Mouse (Mus musculus): ENCODE data around the gene Shb. TPM values are rescaled to one million over a fixed set of nuclear protein-coding genes. Genes with fewer than 3 reads are reported as not detected.

Gene Shb
- total and polyA plus RNA-seq, 2 experiments from 2014 or later, result 8.6 to 32.6 TPM

DNA sequence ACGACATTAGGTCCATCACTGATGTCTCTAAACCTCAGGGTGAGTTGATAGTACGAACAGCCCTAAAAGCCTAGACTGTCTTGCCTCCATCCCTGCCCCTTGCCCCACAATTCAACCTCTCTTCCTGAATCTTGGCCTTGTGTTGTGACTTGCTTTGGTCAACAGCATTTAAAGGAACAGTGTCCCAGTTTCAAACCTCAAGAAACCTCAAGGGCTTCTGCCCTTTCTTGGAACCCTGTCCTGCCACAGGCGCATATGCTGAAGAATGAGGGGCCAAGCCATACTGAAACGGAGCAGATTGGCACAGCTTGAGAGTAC lies 9.7 kb downstream of the Shb start:
- H3K27me3 ChIP-seq (ENCODE audit: insufficient read depth, low read length), result no peaks in the 10 kb centered on the region
- H3K9ac ChIP-seq, result no peak overlapping the region
- TF ChIP-seq CTCF (IDR thresholded peaks at IDR 0.05; ENCODE audit: low read depth), result no peak
- H3K4me3 ChIP-seq (ENCODE audit: low read depth, low read length), result no peak overlapping the region
- WGBS, result 73% methylated on average over 4 of the region's 4 CpGs
- no peak for DNase-seq
- no peak overlapping the region for H3K4me2 ChIP-seq (ENCODE audit: low read depth)
- H3K27ac ChIP-seq (ENCODE audit: low read depth, low read length), result no peak overlapping the region
- no peaks in the 10 kb centered on the region for H3K36me3 ChIP-seq (ENCODE audit: insufficient read depth)
- ATAC-seq, result no peak
- peaks cover 5% of the 10 kb centered on the region; the same call in 1 of the 2 replicates for H3K4me1 ChIP-seq (ENCODE audit: insufficient read depth)
- H3K9me3 ChIP-seq (ENCODE audit: low read length), result no peaks in the 10 kb centered on the region

DNA sequence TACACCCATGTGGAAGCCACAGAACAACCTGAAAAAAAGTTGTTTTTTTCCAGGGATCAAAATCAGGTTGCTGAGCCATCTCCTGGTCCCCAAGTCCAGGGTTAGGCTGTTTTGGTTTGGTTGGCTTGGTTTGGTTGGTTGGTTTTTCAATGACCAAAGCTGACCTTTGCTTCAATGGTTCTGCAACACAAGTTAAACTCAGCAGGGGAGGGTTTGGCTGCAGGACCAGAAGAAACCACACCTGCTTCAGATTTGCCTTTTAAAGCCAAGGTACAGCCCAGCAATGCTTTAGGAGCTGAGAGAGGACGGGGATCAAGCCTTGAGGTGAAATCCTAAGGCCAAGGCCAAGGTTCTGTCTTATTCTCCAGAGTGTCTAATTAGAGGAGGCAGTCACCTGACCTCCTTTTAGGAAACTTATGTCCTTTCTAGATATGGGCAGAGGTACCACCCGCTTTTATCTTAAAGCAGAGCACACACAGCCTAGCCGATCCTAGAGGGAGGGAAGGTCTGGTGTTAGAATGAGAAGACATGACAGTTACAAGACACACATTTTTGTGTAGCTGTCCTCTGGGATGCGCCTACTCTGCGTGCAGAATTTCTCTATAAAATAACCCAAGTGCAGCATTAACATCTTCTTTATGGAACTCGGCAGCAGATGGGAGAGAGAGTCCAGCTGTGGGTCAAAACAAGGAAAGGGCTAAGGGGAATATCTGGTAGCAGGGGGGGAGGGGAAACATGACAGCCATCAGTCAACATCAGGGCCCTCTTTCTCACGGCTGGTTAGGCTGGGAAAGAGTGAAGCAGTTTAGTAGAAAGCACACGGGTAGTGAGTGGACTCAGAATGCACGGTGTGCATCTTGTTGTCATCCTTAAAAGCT lies 10.3 kb downstream of the Shb start:
- no peak overlapping the region for H3K9ac ChIP-seq
- H3K4me2 ChIP-seq (ENCODE audit: low read depth), result no peak overlapping the region
- H3K36me3 ChIP-seq (ENCODE audit: insufficient read depth), result no peaks in the 10 kb centered on the region
- no peak for ATAC-seq
- H3K27me3 ChIP-seq (ENCODE audit: insufficient read depth, low read length), result no peaks in the 10 kb centered on the region
- 64% methylated on average over 9 of the region's 9 CpGs for WGBS
- H3K4me3 ChIP-seq (ENCODE audit: low read depth, low read length), result no peak overlapping the region
- no peak for DNase-seq
- TF ChIP-seq CTCF (IDR thresholded peaks at IDR 0.05; ENCODE audit: low read depth), result no peak
- H3K27ac ChIP-seq (ENCODE audit: low read depth, low read length), result no peak overlapping the region
- H3K4me1 ChIP-seq (ENCODE audit: insufficient read depth), result no peaks in the 10 kb centered on the region
- H3K9me3 ChIP-seq (ENCODE audit: low read length), result no peaks in the 10 kb centered on the region

DNA sequence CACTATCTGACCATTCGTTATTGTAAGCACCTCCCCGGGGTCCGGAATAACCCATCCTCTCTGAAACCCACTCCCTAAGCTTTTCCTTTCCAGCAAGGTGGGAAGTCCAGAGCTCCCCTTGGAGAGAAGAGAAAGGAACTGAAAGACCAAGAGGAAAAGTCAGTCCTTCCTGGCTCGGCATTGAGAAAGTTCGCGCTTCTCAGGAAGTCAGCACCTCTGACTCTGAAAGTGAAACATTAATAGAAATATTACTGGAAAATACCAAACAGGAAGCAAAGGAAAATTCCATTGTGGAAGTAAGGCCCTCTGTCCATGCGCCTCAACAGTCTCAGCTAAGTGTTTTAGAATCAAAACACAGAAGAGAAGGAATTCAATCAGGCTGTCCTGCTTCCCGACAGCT lies 11.9 kb downstream of the Shb start:
- Histone ChIP-seq H3K27me3 (ENCODE audit: insufficient read depth, low read length) (no peaks in the 10 kb centered on the region), H3K36me3 (ENCODE audit: insufficient read depth) (no peaks in the 10 kb centered on the region), H3K4me3 (ENCODE audit: low read depth, low read length) (no peak overlapping the region), H3K9me3 (ENCODE audit: low read length) (no peaks in the 10 kb centered on the region), H3K27ac (ENCODE audit: low read depth, low read length) (no peak overlapping the region), H3K4me2 (ENCODE audit: low read depth) (no peak overlapping the region), H3K4me1 (ENCODE audit: insufficient read depth) (no peaks in the 10 kb centered on the region), H3K9ac (no peak overlapping the region)
- ATAC-seq (no peak), DNase-seq (no peak)
- WGBS, result 84% methylated on average over 8 of the region's 8 CpGs
- TF ChIP-seq CTCF (IDR thresholded peaks at IDR 0.05; ENCODE audit: low read depth), result no peak

DNA sequence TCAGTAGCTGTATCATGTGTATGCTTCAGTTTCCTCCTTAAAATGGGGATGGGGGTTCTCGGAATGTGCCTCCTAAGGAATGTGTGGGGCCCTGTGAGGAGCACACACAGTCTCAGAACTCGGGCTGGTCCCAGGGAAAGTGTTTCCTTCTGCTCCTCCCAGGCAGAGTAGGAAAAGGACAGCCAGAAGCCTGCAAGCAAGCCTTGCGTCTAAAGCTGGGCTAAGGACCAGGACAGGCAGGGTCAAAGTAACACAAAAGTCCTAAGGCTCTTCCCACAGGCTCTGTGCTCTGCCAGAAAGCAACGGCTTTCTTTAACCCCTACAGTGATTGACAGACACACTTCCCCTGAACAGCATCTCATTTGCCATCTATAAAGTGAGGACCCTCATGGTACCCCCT lies 14.9 kb downstream of the Shb start:
- Histone ChIP-seq H3K4me3 (ENCODE audit: low read depth, low read length) (no peak overlapping the region), H3K27me3 (ENCODE audit: insufficient read depth, low read length) (no peaks in the 10 kb centered on the region), H3K9me3 (ENCODE audit: low read length) (no peaks in the 10 kb centered on the region), H3K4me1 (ENCODE audit: insufficient read depth) (peaks cover 16% of the 10 kb centered on the region), H3K9ac (no peak overlapping the region), H3K27ac (ENCODE audit: low read depth, low read length) (no peak overlapping the region), H3K4me2 (ENCODE audit: low read depth) (no peak overlapping the region), H3K36me3 (ENCODE audit: insufficient read depth) (no peaks in the 10 kb centered on the region)
- no peak for DNase-seq
- no peak for TF ChIP-seq CTCF (IDR thresholded peaks at IDR 0.05; ENCODE audit: low read depth)
- WGBS, result 58% methylated on average over 4 of the region's 4 CpGs
- no peak for ATAC-seq

DNA sequence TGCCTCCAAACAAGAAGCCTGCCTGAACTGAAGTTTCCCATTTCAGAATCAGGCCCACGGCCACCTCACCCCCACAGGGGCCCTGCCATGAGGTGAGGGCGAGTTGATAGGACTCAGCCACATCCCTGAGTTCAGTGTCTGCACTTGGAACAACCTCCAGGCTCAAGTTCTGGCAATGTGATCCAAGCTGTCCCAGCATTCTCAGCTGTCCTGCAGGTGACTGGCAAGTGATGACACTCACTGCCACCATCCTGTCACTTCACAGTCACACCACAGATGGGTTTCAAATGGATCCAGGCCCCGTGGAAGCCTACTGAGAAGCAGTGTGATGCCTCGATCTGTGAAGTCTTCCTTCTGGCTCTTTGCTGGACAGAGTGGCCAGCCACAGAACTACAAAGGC lies 16.4 kb downstream of the Shb start:
- TF ChIP-seq CTCF (IDR thresholded peaks at IDR 0.05; ENCODE audit: low read depth), result no peak
- H3K4me3 ChIP-seq (ENCODE audit: low read depth, low read length), result no peak overlapping the region
- no peak overlapping the region for H3K27ac ChIP-seq (ENCODE audit: low read depth, low read length)
- no peak overlapping the region for H3K4me2 ChIP-seq (ENCODE audit: low read depth)
- 58% methylated on average over 4 of the region's 4 CpGs for WGBS
- no peak overlapping the region for H3K9ac ChIP-seq
- H3K9me3 ChIP-seq (ENCODE audit: low read length), result no peaks in the 10 kb centered on the region
- H3K27me3 ChIP-seq (ENCODE audit: insufficient read depth, low read length), result no peaks in the 10 kb centered on the region
- ATAC-seq (0 out of 2 replicates have a peak, but pooled peaks have one; percentile 24), DNase-seq (no peak)
- no peaks in the 10 kb centered on the region for H3K36me3 ChIP-seq (ENCODE audit: insufficient read depth)
- peaks cover 16% of the 10 kb centered on the region for H3K4me1 ChIP-seq (ENCODE audit: insufficient read depth)

DNA sequence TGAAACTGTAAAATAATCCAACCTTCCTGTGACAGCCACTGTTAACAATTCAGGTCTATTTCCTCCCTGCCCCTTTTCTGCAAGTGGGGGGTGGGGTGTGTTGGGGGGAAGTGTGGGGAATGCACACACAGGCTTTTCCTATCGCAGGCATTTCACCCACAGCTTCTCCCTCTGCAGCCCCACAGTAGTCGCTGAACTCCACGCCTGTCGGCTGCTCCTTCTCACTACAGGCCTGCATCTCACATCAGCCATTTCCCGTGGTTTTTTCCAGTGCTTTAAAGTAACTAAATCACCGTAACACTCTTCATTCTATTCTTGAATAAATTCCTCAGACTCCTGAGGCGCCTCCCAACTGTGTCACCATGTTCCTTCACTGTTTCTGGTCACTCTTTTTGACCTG lies 17.9 kb downstream of the Shb start:
- Histone ChIP-seq H3K9ac (no peak overlapping the region), H3K4me2 (ENCODE audit: low read depth) (peak overlapping the region; percentile 29; the same call in 1 of the 2 replicates), H3K4me1 (ENCODE audit: insufficient read depth) (peaks cover 16% of the 10 kb centered on the region), H3K9me3 (ENCODE audit: low read length) (no peaks in the 10 kb centered on the region), H3K36me3 (ENCODE audit: insufficient read depth) (no peaks in the 10 kb centered on the region), H3K27me3 (ENCODE audit: insufficient read depth, low read length) (no peaks in the 10 kb centered on the region), H3K4me3 (ENCODE audit: low read depth, low read length) (no peak overlapping the region), H3K27ac (ENCODE audit: low read depth, low read length) (no peak overlapping the region)
- DNase-seq (no peak), ATAC-seq (peak; percentile 64; the same call in 1 of the 2 replicates)
- no peak for TF ChIP-seq CTCF (IDR thresholded peaks at IDR 0.05; ENCODE audit: low read depth)
- 19% methylated on average over 7 of the region's 7 CpGs for WGBS

DNA sequence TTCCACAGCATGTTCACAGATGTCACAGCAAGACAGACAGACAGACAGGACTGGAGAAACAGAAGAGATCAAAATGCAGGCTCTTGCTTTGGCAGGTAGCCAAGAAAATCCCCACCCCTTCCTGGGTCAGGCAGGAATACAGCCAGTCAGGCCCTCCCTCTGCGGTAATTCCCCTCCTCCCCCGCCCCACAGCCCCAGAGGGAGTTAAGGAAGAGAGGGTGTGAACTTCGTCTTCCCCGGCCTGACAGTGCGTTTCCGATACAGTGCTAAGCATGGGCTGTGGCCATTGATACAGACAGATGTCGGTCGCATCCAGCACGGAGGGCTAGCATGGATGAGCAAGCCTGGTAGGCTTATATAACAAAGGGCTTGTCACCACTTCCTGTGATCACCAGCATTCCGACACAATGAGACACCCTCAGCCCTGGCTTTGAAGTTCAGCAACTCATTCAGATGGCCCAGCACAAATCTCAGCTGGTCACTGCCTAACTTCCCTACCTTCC lies 18.4 kb downstream of the Shb start:
- H3K4me3 ChIP-seq (ENCODE audit: low read depth, low read length), result no peak overlapping the region
- no peaks in the 10 kb centered on the region for H3K9me3 ChIP-seq (ENCODE audit: low read length)
- peaks cover 19% of the 10 kb centered on the region for H3K4me1 ChIP-seq (ENCODE audit: insufficient read depth)
- no peak overlapping the region for H3K27ac ChIP-seq (ENCODE audit: low read depth, low read length)
- 6% methylated on average over 10 of the region's 10 CpGs for WGBS
- TF ChIP-seq CTCF (IDR thresholded peaks at IDR 0.05; ENCODE audit: low read depth), result no peak
- peak overlapping the region; percentile 29 for H3K4me2 ChIP-seq (ENCODE audit: low read depth)
- H3K27me3 ChIP-seq (ENCODE audit: insufficient read depth, low read length), result no peaks in the 10 kb centered on the region
- H3K36me3 ChIP-seq (ENCODE audit: insufficient read depth), result no peaks in the 10 kb centered on the region
- peak overlapping the region; percentile 4; the same call in 1 of the 2 replicates for H3K9ac ChIP-seq
- DNase-seq (no peak), ATAC-seq (peak; percentile 36)

Data from forebrain, postnatal 0 days (tissue).